Mouse (Mus musculus) macrophage (primary cell): ENCODE measurements at regions not wholly inside any gene's neighbourhood (a gene's known extent, or its start where the extent isn't known, plus 50 kb on each side); places are given as distances from the start of the nearest gene placed in this dataset.

ENCODE experiments used
- H3K27ac ChIP-seq: fragments of 350-480 bp; formaldehyde crosslinking; 2 replicates; pipeline ENCODE4 v1.9.0; 2021
- H3K36me3 ChIP-seq: fragments of 350-480 bp; formaldehyde crosslinking; 2 replicates; pipeline ENCODE4 v1.9.0; 2021; ENCODE audit errors: inconsistent target
- H3K4me3 ChIP-seq: fragments of 350-480 bp; formaldehyde crosslinking; 2 replicates; pipeline ENCODE4 v1.9.0; 2021; ENCODE audit errors: inconsistent target
- H3K79me2 ChIP-seq: fragments of 350-480 bp; formaldehyde crosslinking; 2 replicates; pipeline ENCODE4 v1.9.0; 2021; ENCODE audit errors: inconsistent target
- WGBS: methylation state at CpG from one replicate; pipeline ENCODE4 v1.1.7; 2026; ENCODE audit warnings: inconsistent platforms; ENCODE audit not compliant: missing documents; 5-methylcytosine and 5-hydroxymethylcytosine counted together

- Histone ChIP-seq H3K36me3 (no peaks in the 10 kb centered on the region), H3K79me2 (no peaks in the 10 kb centered on the region), H3K27ac (no peak overlapping the region), H3K4me3 (no peak overlapping the region)
- WGBS: 95% methylated on average over 9 of the region's 9 CpGs
Observed at GRCm38 (mm10) chr16:29938700-29939099, 125.5 kb upstream of the Hes1 start.

GRCm38 (mm10) chr16:29939331-29939850 lies 124.8 kb upstream of the Hes1 start:
- Histone ChIP-seq H3K4me3 (no peak overlapping the region), H3K27ac (no peak overlapping the region), H3K79me2 (no peaks in the 10 kb centered on the region), H3K36me3 (no peaks in the 10 kb centered on the region)
- WGBS: 93% methylated on average over 8 of the region's 8 CpGs

DNA sequence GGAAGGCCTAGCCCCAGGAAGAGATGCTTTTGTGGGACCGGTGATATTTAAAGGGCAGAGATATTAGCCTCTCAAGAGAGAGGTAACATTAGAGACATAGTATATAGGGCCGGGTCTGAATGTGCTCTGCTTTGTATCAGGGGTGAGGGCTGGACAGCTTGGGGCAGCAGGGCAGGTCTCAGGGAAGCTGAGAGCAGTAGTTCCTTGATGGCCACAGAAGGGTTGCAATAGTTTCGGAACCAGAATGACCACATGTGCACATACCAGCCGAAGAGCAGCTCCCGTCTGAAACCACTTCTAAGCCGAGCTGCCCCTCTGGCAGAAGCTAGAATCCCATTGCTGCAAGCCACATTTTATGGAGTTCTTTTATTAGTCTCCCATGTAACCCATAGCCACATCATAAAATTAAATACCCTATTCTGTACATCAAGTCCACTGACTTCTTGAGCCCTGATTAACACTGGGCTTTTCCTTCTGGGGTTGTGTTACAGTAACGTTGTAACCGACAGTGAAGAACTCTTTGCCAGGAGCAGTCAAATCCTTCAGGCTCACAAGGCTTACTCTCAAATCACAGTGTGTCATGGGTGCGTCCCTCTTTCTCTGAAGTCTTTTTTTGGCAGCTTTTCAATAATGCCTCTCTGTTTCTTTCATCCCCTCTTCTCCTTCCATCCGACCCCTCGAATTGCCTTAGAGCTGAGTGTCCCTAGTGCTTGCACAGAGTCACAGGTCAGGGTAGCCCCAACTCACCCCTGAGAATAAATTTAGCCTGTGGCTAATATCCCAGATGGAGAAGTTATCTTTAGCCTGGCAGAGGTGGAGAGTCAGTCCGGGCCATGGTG lies 124.1 kb upstream of the Hes1 start:
- WGBS: 91% methylated on average over 12 of the region's 12 CpGs
- H3K27ac ChIP-seq: no peak overlapping the region
- H3K79me2 ChIP-seq: no peaks in the 10 kb centered on the region
- H3K36me3 ChIP-seq: no peaks in the 10 kb centered on the region
- H3K4me3 ChIP-seq: no peak overlapping the region

GRCm38 (mm10) chr16:29942111-29942510 lies 122.1 kb upstream of the Hes1 start:
- 90% methylated on average over 7 of the region's 7 CpGs for WGBS
- Histone ChIP-seq H3K4me3 (no peak overlapping the region), H3K36me3 (no peaks in the 10 kb centered on the region), H3K79me2 (no peaks in the 10 kb centered on the region), H3K27ac (no peak overlapping the region)

GRCm38 (mm10) chr16:29943963-29944860 lies 120.0 kb upstream of the Hes1 start:
- H3K36me3 ChIP-seq: no peaks in the 10 kb centered on the region
- WGBS: 63% methylated on average over 10 of the region's 10 CpGs

GRCm38 (mm10) chr16:29944966-29945365 lies 119.2 kb upstream of the Hes1 start:
- H3K27ac ChIP-seq: peak overlapping the region; percentile 72; the same call in 1 of the 2 replicates
- no peaks in the 10 kb centered on the region for H3K36me3 ChIP-seq
- H3K79me2 ChIP-seq: no peaks in the 10 kb centered on the region
- 79% methylated on average over 5 of the region's 5 CpGs for WGBS
- H3K4me3 ChIP-seq: no peak overlapping the region

More at GRCm38 (mm10) chr16:29943963-29944860, 120.0 kb upstream of the Hes1 start:
- Histone ChIP-seq H3K27ac (no peak overlapping the region), H3K79me2 (no peaks in the 10 kb centered on the region), H3K4me3 (no peak overlapping the region)

DNA sequence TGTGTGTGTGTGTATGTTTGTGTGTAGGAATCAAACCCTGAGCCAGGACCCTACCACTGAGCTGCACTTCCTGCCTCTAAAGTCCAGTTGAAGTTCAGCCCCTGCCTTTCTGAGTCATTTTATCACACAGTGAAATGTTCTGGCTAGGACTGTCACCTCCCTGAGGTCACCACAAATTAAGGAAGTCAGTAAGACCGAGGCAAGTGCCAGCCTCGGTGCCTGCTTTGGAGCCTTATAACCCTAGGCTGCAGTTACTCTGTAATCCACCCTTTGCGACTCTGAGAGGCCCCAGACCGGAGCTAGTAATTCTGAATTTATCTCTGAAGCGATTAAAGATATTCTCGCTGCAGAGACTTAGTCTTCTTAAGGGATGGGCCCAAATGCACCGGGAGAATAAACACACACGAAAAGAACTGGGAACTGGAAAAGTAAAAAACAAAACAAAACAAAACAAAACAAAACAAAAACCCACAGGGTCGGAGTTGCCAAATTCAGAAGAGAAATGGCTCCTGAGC lies 118.8 kb upstream of the Hes1 start:
- Histone ChIP-seq H3K27ac (peak overlapping the region; percentile 72), H3K36me3 (no peaks in the 10 kb centered on the region)

GRCm38 (mm10) chr16:29945891-29946598 lies 118.1 kb upstream of the Hes1 start:
- Histone ChIP-seq H3K36me3 (no peaks in the 10 kb centered on the region), H3K27ac (peak overlapping the region; percentile 72), H3K79me2 (no peaks in the 10 kb centered on the region), H3K4me3 (peak overlapping the region; percentile 12; the same call in 1 of the 2 replicates)
- WGBS: 7% methylated on average over 37 of the region's 39 CpGs

More for the DNA sequence above, 118.8 kb upstream of the Hes1 start:
- 1% methylated on average over 9 of the region's 9 CpGs for WGBS
- peak overlapping the region; percentile 12; the same call in 1 of the 2 replicates for H3K4me3 ChIP-seq
- H3K79me2 ChIP-seq: no peaks in the 10 kb centered on the region

DNA sequence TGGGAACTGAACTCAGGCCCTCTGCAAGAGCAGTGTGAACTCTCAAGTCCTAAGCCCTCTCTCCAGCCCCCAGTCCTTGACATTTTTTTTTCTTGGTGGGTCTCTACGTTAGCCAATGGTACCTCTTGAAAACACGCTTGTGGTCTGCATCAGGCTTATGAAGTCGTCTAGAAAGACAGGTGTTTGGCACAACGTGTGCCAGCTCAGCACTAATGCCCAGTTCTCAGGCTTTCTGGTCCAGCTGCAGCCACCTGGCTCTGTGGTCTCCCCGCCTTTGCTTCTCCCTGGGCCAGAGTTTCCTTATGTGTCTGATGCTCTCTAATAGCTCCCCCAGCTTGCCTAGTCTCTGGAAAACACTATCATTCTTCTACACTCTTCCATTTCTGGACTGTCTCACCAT lies 117.2 kb upstream of the Hes1 start:
- Histone ChIP-seq H3K36me3 (no peaks in the 10 kb centered on the region), H3K4me3 (no peak overlapping the region), H3K27ac (no peak overlapping the region), H3K79me2 (no peaks in the 10 kb centered on the region)
- 81% methylated on average over 5 of the region's 5 CpGs for WGBS

GRCm38 (mm10) chr16:29947670-29948069 lies 116.5 kb upstream of the Hes1 start:
- Histone ChIP-seq H3K27ac (no peak overlapping the region), H3K4me3 (no peak overlapping the region), H3K36me3 (no peaks in the 10 kb centered on the region), H3K79me2 (no peaks in the 10 kb centered on the region)
- 56% methylated on average over 5 of the region's 5 CpGs for WGBS

GRCm38 (mm10) chr16:29950136-29950535 lies 114.0 kb upstream of the Hes1 start:
- H3K36me3 ChIP-seq: no peaks in the 10 kb centered on the region
- WGBS: 93% methylated on average over 9 of the region's 9 CpGs

DNA sequence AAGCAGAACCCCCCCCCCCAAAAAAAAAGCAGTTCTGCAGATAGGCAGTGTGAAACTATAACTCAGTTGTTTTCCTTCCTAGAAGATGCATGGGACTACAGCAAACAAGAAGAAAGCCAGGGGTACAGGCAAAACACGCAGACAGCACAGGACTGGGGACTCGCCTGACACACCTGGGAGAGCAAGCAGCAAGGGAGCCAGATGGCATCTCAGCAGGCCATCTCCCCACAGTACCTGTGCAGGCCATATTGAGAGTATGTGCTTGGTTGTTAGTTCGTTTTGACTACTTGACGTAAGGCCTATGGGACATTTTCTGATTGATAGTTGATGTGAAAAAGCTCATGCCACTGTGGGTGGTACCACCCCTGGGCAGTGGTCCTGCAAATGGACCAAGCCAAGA lies 113.4 kb upstream of the Hes1 start:
- H3K79me2 ChIP-seq: no peaks in the 10 kb centered on the region
- no peak overlapping the region for H3K4me3 ChIP-seq
- no peak overlapping the region for H3K27ac ChIP-seq
- WGBS: 98% methylated on average over 4 of the region's 4 CpGs
- no peaks in the 10 kb centered on the region for H3K36me3 ChIP-seq

More at GRCm38 (mm10) chr16:29950136-29950535, 114.0 kb upstream of the Hes1 start:
- Histone ChIP-seq H3K27ac (no peak overlapping the region), H3K79me2 (no peaks in the 10 kb centered on the region), H3K4me3 (no peak overlapping the region)

- no peak overlapping the region for H3K27ac ChIP-seq
- no peak overlapping the region for H3K4me3 ChIP-seq
- 54% methylated on average over 10 of the region's 10 CpGs for WGBS
- H3K36me3 ChIP-seq: no peaks in the 10 kb centered on the region
- H3K79me2 ChIP-seq: no peaks in the 10 kb centered on the region
Observed at GRCm38 (mm10) chr16:29954700-29955099, 109.5 kb upstream of the Hes1 start.

DNA sequence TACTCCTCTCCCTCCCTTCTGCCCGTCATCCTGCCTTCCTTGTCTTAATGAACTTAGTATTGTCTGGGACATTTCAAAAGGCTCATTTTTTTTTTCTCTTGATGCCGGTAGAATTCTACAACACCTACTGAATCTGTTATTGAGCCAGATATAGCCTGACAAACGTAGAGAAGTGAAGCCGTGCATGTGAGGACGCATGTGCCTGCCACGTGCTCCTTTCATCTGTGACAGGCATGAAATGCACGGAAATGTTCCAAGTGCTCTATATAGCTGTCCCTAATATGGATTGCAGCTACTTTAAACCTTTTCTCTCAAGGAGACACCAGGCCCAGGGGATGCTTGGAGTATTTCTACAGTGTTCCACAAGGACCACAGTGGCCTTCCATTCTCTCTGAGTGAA lies 107.3 kb upstream of the Hes1 start:
- Histone ChIP-seq H3K36me3 (no peaks in the 10 kb centered on the region), H3K4me3 (no peak overlapping the region), H3K79me2 (no peaks in the 10 kb centered on the region), H3K27ac (no peak overlapping the region)
- 92% methylated on average over 7 of the region's 7 CpGs for WGBS
